ENCODE assay signal across 22 mouse cellular contexts in genomic region chr1:190989437-190990082, GRCm38 (mm10). TPM values are rescaled to one million over a fixed set of nuclear protein-coding genes. Genes with fewer than 3 reads are reported as not detected.
DNase-seq lines count a peak whose midpoint lies in the region; ATAC-seq and TF ChIP-seq lines count a peak whose summit lies in the region.
"Had no signal": no experiment of that assay in that cellular context is flagged by ENCODE, and none has a peak within 500 bp of the region (broad histone marks: within the 10 kb centered on the region; RNA-seq: fewer than 3 reads in every experiment).

No protein-coding gene starts in this region.

- no peaks in the 10 kb centered on the region for H3K27me3 ChIP-seq in liver, adult 2 months (ENCODE audit: control insufficient read depth, insufficient read depth, low read length)
- H3K27me3 ChIP-seq in liver, embryonic 11.5 days (replicated peaks; ENCODE audit: control insufficient read depth, insufficient read depth, low read length): no peaks in the 10 kb centered on the region
- peaks cover 8% of the 10 kb centered on the region for H3K27me3 ChIP-seq in E14TG2a.4 (ENCODE audit: insufficient read depth, low read length)
- H3K27me3 ChIP-seq: embryonic facial prominence, embryonic 12.5 days; hindbrain, embryonic 15.5 days; midbrain, embryonic 12.5 days had no signal

- DNase-seq in embryo, embryonic 11 days: peak; percentile 7
- no peak for DNase-seq in embryo, embryonic 10 days (ENCODE audit: low spot score)
- no peak for DNase-seq in liver, adult 2 months (ENCODE audit: extremely low read depth, low read depth, low spot score)
- no peak for DNase-seq in liver, embryonic 11.5 days (ENCODE audit: low spot score)
- no peak for DNase-seq in frontal cortex, postnatal 10 days (ENCODE audit: low spot score in 2 of 2)
- DNase-seq in adrenal gland, postnatal 25 days: no peak
- DNase-seq: adrenal gland, adult 2 months; cerebellum, postnatal 14 days; heart, adult 11 months; right cerebral cortex, postnatal 4 days; thymus, postnatal 36 days had no signal

- 85% methylated on average over 9 of the region's 9 CpGs for WGBS in liver, adult 2 months
- WGBS in liver, embryonic 11.5 days: 74% methylated on average over 9 of the region's 9 CpGs

- no peak for TF ChIP-seq POLR2A in liver, adult 2 months (IDR thresholded peaks at IDR 0.05; ENCODE audit: extremely low read depth, insufficient read depth, low read length)
- no peak for TF ChIP-seq POLR2A in cortical plate, adult 2 months (IDR thresholded peaks at IDR 0.05; ENCODE audit: extremely low read depth, insufficient read depth, low read length)

- no peak overlapping the region for H3K4me3 ChIP-seq in liver, adult 2 months (ENCODE audit: insufficient read depth, low read depth, low read length)
- H3K4me3 ChIP-seq in liver, embryonic 11.5 days (ENCODE audit: low read depth, low read length): no peak overlapping the region
- no peak overlapping the region for H3K4me3 ChIP-seq in E14TG2a.4 (replicated peaks; ENCODE audit: low read length)
- H3K4me3 ChIP-seq in cortical plate, adult 2 months (ENCODE audit: insufficient read depth, low read length): no peak overlapping the region
- H3K4me3 ChIP-seq: embryonic facial prominence, embryonic 12.5 days; hindbrain, embryonic 15.5 days; midbrain, embryonic 12.5 days had no signal

- H3K4me1 ChIP-seq in liver, adult 2 months (ENCODE audit: control insufficient read depth, insufficient read depth, low read length): no peaks in the 10 kb centered on the region
- no peaks in the 10 kb centered on the region for H3K4me1 ChIP-seq in liver, embryonic 11.5 days (replicated peaks; ENCODE audit: control insufficient read depth, insufficient read depth, low read length)
- H3K4me1 ChIP-seq in E14TG2a.4 (replicated peaks; ENCODE audit: low read depth, low read length): 0 out of 2 replicates have a peak, but pooled peaks cover 4% of the 10 kb centered on the region
- no peaks in the 10 kb centered on the region for H3K4me1 ChIP-seq in cortical plate, adult 2 months (ENCODE audit: control insufficient read depth, insufficient read depth, low read length)
- H3K4me1 ChIP-seq: embryonic facial prominence, embryonic 12.5 days; hindbrain, embryonic 15.5 days; midbrain, embryonic 12.5 days had no signal

- H3K36me3 ChIP-seq in liver, adult 2 months (ENCODE audit: control insufficient read depth, insufficient read depth, low read length): no peaks in the 10 kb centered on the region
- H3K36me3 ChIP-seq in liver, embryonic 11.5 days (ENCODE audit: control insufficient read depth, insufficient read depth, low read length): no peaks in the 10 kb centered on the region
- no peaks in the 10 kb centered on the region for H3K36me3 ChIP-seq in E14TG2a.4 (ENCODE audit: insufficient read depth, low read length)
- H3K36me3 ChIP-seq: embryonic facial prominence, embryonic 12.5 days; hindbrain, embryonic 15.5 days; midbrain, embryonic 12.5 days had no signal

- no peaks in the 10 kb centered on the region for H3K79me2 ChIP-seq in liver, adult 2 months (ENCODE audit: control insufficient read depth, insufficient read depth, low read length)

- H3K4me2 ChIP-seq in liver, embryonic 11.5 days: no peak overlapping the region
- H3K4me2 ChIP-seq: embryonic facial prominence, embryonic 12.5 days; hindbrain, embryonic 15.5 days; midbrain, embryonic 12.5 days had no signal

- no peaks in the 10 kb centered on the region for H3K9me3 ChIP-seq in liver, embryonic 11.5 days (ENCODE audit: control insufficient read depth, low read length)
- peaks cover 9% of the 10 kb centered on the region for H3K9me3 ChIP-seq in E14TG2a.4 (ENCODE audit: low read length)
- H3K9me3 ChIP-seq: embryonic facial prominence, embryonic 12.5 days; hindbrain, embryonic 15.5 days; midbrain, embryonic 12.5 days had no signal

- ATAC-seq in liver, embryonic 11.5 days (replicated peaks; ENCODE audit: low FRiP score): no peak

- H3K9ac ChIP-seq in liver, adult 2 months (ENCODE audit: low read depth, low read length): no peak overlapping the region
- H3K9ac ChIP-seq in liver, embryonic 11.5 days (ENCODE audit: low read depth, low read length): no peak overlapping the region
- H3K9ac ChIP-seq: embryonic facial prominence, embryonic 12.5 days; hindbrain, embryonic 15.5 days; midbrain, embryonic 12.5 days had no signal

- peak; percentile 28; the same call in 1 of the 2 replicates for TF ChIP-seq CTCF in liver, adult 2 months (IDR thresholded peaks at IDR 0.05; ENCODE audit: low read depth, low read length)
- peak; percentile 30 for TF ChIP-seq CTCF in E14TG2a.4 (conservative IDR thresholded peaks at IDR 0.05; ENCODE audit: low read length)
- 0 out of 2 replicates have a peak, but pooled peaks have one; percentile 27 for TF ChIP-seq CTCF in cortical plate, adult 2 months (IDR thresholded peaks at IDR 0.05; ENCODE audit: extremely low read depth, insufficient read depth, low read length)

- H3K27ac ChIP-seq in liver, adult 2 months (replicated peaks; ENCODE audit: insufficient read depth, low read depth, low read length): no peak overlapping the region
- H3K27ac ChIP-seq in liver, embryonic 11.5 days (ENCODE audit: low read depth, low read length): no peak overlapping the region
- H3K27ac ChIP-seq in cortical plate, adult 2 months (ENCODE audit: insufficient read depth, low read length): no peak overlapping the region
- H3K27ac ChIP-seq: embryonic facial prominence, embryonic 12.5 days; hindbrain, embryonic 15.5 days; midbrain, embryonic 12.5 days had no signal

RNA-seq across cellular contexts. Expression of gene Vash2, which starts 10.5 kb away (rescaled TPM):
- under 0.01 TPM in 1 of 2 replicates, not detected in the other for total RNA-seq in liver, adult 2 months (2014; rRNA removed)
- not detected in 2 replicates for polyA plus RNA-seq in liver, adult 2 months (2012; rRNA removed)
- 12.8 and 14.2 TPM in 2 replicates for polyA plus RNA-seq in liver, embryonic 11.5 days (2014; fragmentation: Nextera tagmentation; extraction: Ambion mirVana)
- polyA plus RNA-seq in cortical plate, adult 2 months (2012; rRNA removed): 1.9 and 2.0 TPM in 2 replicates
- total RNA-seq in adrenal gland, postnatal 25 days (2021): 0.48 and 0.49 TPM in 2 replicates

RNA-seq across cellular contexts. Expression of gene Flvcr1, which starts 36.4 kb away (rescaled TPM):
- 4.0 and 4.1 TPM in 2 replicates for total RNA-seq in liver, adult 2 months (2014; rRNA removed)
- polyA plus RNA-seq in liver, adult 2 months (2012; rRNA removed): 2.1 and 2.7 TPM in 2 replicates
- polyA plus RNA-seq in liver, embryonic 11.5 days (2014; fragmentation: Nextera tagmentation; extraction: Ambion mirVana): 11.8 and 12.1 TPM in 2 replicates
- 16.9 and 17.0 TPM in 2 replicates for polyA plus RNA-seq in cortical plate, adult 2 months (2012; rRNA removed)
- total RNA-seq in adrenal gland, postnatal 25 days (2021): 14.7 and 15.0 TPM in 2 replicates

RNA-seq across cellular contexts. Expression of gene Spata45, which starts 46.9 kb away (rescaled TPM):
- not detected in 2 replicates for total RNA-seq in liver, adult 2 months (2014; rRNA removed)
- not detected in 2 replicates for polyA plus RNA-seq in liver, adult 2 months (2012; rRNA removed)
- polyA plus RNA-seq in liver, embryonic 11.5 days (2014; fragmentation: Nextera tagmentation; extraction: Ambion mirVana): not detected in 2 replicates
- not detected in 2 replicates for polyA plus RNA-seq in cortical plate, adult 2 months (2012; rRNA removed)
- total RNA-seq in adrenal gland, postnatal 25 days (2021): not detected in 2 replicates
- total RNA-seq: adrenal gland, adult 2 months had no signal
- polyA plus RNA-seq: adrenal gland, adult 2 months; embryonic facial prominence, embryonic 12.5 days; heart, embryonic 16.5 days; hindbrain, embryonic 15.5 days; kidney, embryonic 14.5 days; limb, embryonic 11.5 days; lung, embryonic 16.5 days; midbrain, embryonic 12.5 days; neural tube, embryonic 11.5 days; stomach, embryonic 16.5 days had no signal
